Mouse (Mus musculus) embryonic facial prominence, embryonic 14.5 days (tissue): Measurements from ENCODE around the gene Ap2b1. TPM values are rescaled to one million over a fixed set of nuclear protein-coding genes. Genes with fewer than 3 reads are reported as not detected.
A peak's percentile ranks its signal among the peaks of the same experiment; 100 is the strongest.

Experiments
- ATAC-seq: fragments of 200-750 bp; cut with Nextera tagmentation; 2 replicates; pipeline ENCODE4 v1.8.0; 2017; ENCODE audit warnings: low read depth, moderate number of reproducible peaks, moderate TSS enrichment
- DNase-seq: peaks from one replicate; pipeline ENCODE4 v3.0.0-alpha.2; 2015; ENCODE audit warnings: low spot score
- H3K27ac ChIP-seq: fragments of 300-500 bp; sonication (generic); replicated peaks from 2 replicates; pipeline ENCODE4 v1.5.1; 2014; ENCODE audit warnings: low read depth, mild to moderate bottlenecking, low read length, moderate library complexity
- H3K27me3 ChIP-seq: fragments of 300-500 bp; sonication (generic); replicated peaks from 2 replicates; pipeline ENCODE4 v1.6.1; 2014; ENCODE audit warnings: low read length; ENCODE audit not compliant: control insufficient read depth, insufficient read depth
- H3K36me3 ChIP-seq: fragments of 300-500 bp; sonication (generic); 2 replicates; pipeline ENCODE4 v1.6.1; 2014; ENCODE audit warnings: low read length, mixed read lengths; ENCODE audit not compliant: control insufficient read depth, insufficient read depth
- H3K4me1 ChIP-seq: fragments of 300-500 bp; sonication (generic); 2 replicates; pipeline ENCODE4 v1.6.1; 2014; ENCODE audit warnings: antibody characterized with exemption, low read length; ENCODE audit not compliant: control insufficient read depth, insufficient read depth
- H3K4me2 ChIP-seq: fragments of 300-500 bp; sonication (generic); 2 replicates; pipeline ENCODE4 v1.6.1; 2014; ENCODE audit warnings: low read depth, mild to moderate bottlenecking, low read length, moderate library complexity, mixed read lengths
- H3K4me3 ChIP-seq: fragments of 300-500 bp; sonication (generic); 2 replicates; pipeline ENCODE4 v1.5.1; 2014; ENCODE audit warnings: low read depth, mild to moderate bottlenecking, low read length
- H3K9ac ChIP-seq: fragments of 300-500 bp; sonication (generic); 2 replicates; pipeline ENCODE4 v1.6.1; 2014; ENCODE audit warnings: low read depth, mild to moderate bottlenecking, low read length, moderate library complexity, mixed read lengths
- H3K9me3 ChIP-seq: fragments of 300-500 bp; sonication (generic); 2 replicates; pipeline ENCODE4 v1.6.1; 2016; ENCODE audit warnings: low read length; ENCODE audit not compliant: control insufficient read depth
- WGBS: fragments of 180-500 bp; shearing (Covaris S2); extraction: QIAGEN DNeasy Blood & Tissue Kit; methylation state at CpG from one replicate; pipeline ENCODE4 v1.1.7; 2014; 5-methylcytosine and 5-hydroxymethylcytosine counted together
- polyA plus RNA-seq: library from polyadenylated mRNA; unstranded; fragments of >200 nt; fragmentation: Nextera tagmentation; extraction: Ambion mirVana; gene quantifications from 2 replicates; pipeline ENCODE4 v1.2.1, GENCODE M21; 2014

The Ap2b1 gene
- polyA plus RNA-seq, 1 experiment from 2014 or later: 65.5 TPM

DNA sequence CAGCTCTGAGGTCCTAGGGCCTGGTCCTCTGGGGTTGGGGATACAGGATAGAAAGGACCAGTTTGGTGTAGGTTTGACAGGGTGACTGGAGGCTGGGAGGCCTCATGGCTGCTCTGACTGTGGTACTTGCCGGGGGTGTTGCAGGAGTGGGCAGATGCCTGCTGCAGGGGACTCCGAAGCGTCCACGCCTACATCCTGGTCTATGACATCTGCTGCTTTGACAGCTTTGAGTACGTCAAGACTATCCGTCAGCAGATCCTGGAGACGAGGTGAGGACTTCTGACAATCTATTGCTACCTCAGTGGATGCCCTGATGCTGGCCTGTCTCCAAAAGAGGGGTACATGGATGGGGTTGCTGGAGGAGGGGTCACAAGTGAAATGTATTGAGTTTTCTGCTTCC lies 118.9 kb downstream of the Ap2b1 start:
- Histone ChIP-seq H3K36me3 (no peaks in the 10 kb centered on the region), H3K9ac (no peak overlapping the region), H3K4me1 (no peaks in the 10 kb centered on the region), H3K9me3 (no peaks in the 10 kb centered on the region), H3K27ac (no peak overlapping the region), H3K4me3 (no peak overlapping the region), H3K27me3 (peaks cover 40% of the 10 kb centered on the region), H3K4me2 (no peak overlapping the region)
- no peak for DNase-seq
- no peak for ATAC-seq
- WGBS: 76% methylated on average over 7 of the region's 7 CpGs

DNA sequence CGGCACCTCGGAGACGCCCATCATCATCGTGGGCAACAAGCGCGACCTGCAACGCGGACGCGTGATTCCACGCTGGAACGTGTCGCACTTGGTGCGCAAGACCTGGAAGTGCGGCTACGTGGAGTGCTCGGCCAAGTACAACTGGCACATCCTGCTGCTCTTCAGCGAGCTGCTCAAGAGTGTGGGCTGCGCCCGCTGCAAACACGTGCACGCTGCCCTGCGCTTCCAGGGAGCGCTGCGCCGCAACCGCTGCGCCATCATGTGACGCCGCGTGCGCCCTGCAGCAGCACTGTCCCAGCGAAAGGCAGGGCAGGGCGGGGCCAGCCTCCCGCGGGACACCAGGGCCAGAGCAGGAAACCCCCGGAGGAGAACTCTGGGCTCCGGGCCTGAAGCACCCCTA lies 119.7 kb downstream of the Ap2b1 start:
- Histone ChIP-seq H3K36me3 (no peaks in the 10 kb centered on the region), H3K27me3 (peaks cover 40% of the 10 kb centered on the region), H3K9me3 (no peaks in the 10 kb centered on the region), H3K4me2 (no peak overlapping the region), H3K9ac (no peak overlapping the region), H3K4me3 (no peak overlapping the region), H3K27ac (no peak overlapping the region), H3K4me1 (no peaks in the 10 kb centered on the region)
- DNase-seq (peak; percentile 18), ATAC-seq (0 out of 2 replicates have a peak, but pooled peaks have one; percentile 28)
- 7% methylated on average over 34 of the region's 38 CpGs for WGBS

DNA sequence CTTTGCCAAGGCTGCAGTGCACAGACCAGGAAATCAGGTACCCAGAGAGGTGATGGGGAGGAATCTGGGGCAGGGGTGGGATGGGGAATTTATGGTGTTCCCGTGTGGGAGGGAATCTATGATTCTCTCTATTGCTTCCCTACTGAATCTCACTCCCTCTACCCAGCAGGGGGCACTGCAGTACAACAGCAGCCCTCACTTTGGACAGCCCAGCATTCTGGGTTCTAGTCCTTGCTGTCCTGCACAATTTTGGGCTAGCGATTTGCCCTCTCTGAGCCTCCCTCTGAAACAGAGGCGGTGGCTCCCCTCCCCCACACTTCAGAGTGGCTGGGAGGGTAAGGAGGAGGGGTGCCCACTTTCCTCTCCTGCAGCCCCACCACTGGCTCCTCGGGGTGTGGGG lies 121.5 kb downstream of the Ap2b1 start:
- Histone ChIP-seq H3K36me3 (no peaks in the 10 kb centered on the region), H3K27ac (no peak overlapping the region), H3K4me1 (no peaks in the 10 kb centered on the region), H3K4me3 (no peak overlapping the region), H3K9ac (no peak overlapping the region), H3K27me3 (peaks cover 40% of the 10 kb centered on the region), H3K4me2 (no peak overlapping the region), H3K9me3 (no peaks in the 10 kb centered on the region)
- 32% methylated on average over 4 of the region's 4 CpGs for WGBS
- DNase-seq (no peak), ATAC-seq (no peak)

DNA sequence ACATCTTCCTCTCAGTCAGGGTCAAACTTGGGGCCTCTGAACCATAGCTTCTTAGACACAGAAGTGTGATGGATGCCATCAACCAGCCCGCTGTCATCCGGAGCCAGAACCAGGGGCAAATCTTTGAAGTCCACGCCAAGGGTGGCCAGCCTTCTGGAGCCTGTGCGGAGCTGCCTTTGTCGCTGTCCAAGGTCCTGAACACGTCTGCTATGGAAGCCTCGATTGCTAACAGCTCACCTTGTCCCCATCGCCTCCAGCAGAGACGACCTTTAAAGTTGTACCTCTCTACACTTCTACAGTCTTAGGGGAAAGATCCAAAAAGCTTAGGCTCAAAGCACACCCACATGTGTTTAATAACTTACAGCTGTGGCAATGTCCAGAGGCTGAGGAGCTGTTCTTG lies 122.5 kb downstream of the Ap2b1 start:
- Histone ChIP-seq H3K27ac (no peak overlapping the region), H3K27me3 (peaks cover 40% of the 10 kb centered on the region)
- no peak for ATAC-seq

DNA sequence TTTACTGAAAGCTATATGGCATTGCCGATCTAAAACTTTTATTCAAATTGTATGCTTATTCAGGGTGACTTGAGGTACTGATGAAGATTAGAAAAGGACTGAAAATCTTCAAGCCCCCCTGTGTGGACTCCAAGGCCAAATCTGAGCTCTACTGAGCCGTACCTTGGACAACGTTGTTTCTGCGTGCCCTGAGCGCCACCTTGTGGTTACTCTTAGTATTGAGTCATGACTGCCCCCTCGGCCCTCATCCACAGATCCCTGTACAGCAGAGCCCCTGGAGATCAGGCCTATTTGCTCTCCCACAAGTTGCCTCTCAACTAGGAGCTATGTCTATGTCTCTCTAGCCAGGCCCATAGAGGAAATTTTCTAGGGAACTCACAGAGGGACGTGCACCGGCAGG lies 125.9 kb downstream of the Ap2b1 start:
- ATAC-seq: peak; percentile 19; the same call in 1 of the 2 replicates

More for the DNA sequence above, 122.5 kb downstream of the Ap2b1 start:
- Histone ChIP-seq H3K9ac (no peak overlapping the region), H3K4me3 (no peak overlapping the region), H3K9me3 (no peaks in the 10 kb centered on the region), H3K36me3 (no peaks in the 10 kb centered on the region), H3K4me2 (no peak overlapping the region), H3K4me1 (no peaks in the 10 kb centered on the region)
- DNase-seq: peak; percentile 81
- 0% methylated on average over 9 of the region's 9 CpGs for WGBS

DNA sequence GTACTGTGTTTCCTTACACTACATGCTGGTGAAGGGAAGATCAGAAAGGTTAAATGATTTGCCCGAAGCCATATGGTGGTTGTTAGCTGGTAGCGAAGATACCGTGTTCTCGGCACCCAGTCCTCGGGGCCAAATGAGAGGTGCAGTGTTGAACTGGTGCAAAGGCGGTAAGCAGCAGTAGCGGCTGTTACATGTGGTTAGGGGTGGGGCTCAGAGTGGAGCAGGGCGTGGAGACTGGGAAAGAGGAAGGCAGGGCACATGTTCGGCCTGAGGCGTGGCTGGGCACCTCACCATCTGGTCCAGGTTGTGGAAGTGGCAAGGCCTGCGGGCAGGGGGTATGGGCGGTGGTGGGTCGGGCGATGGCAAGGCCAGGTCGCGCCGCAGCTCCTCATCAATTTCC lies 128.1 kb downstream of the Ap2b1 start:
- ATAC-seq (no peak), DNase-seq (no peak)
- Histone ChIP-seq H3K27ac (no peak overlapping the region), H3K4me3 (no peak overlapping the region), H3K9ac (no peak overlapping the region), H3K27me3 (peaks cover 16% of the 10 kb centered on the region), H3K9me3 (no peaks in the 10 kb centered on the region), H3K4me1 (no peaks in the 10 kb centered on the region), H3K36me3 (no peaks in the 10 kb centered on the region), H3K4me2 (no peak overlapping the region)
- 28% methylated on average over 16 of the region's 17 CpGs for WGBS

More for the DNA sequence above, 125.9 kb downstream of the Ap2b1 start:
- Histone ChIP-seq H3K4me1 (no peaks in the 10 kb centered on the region), H3K9me3 (no peaks in the 10 kb centered on the region), H3K27ac (no peak overlapping the region), H3K4me2 (no peak overlapping the region), H3K4me3 (no peak overlapping the region), H3K9ac (no peak overlapping the region), H3K27me3 (peaks cover 35% of the 10 kb centered on the region), H3K36me3 (no peaks in the 10 kb centered on the region)
- peak; percentile 50 for DNase-seq
- 6% methylated on average over 8 of the region's 8 CpGs for WGBS

DNA sequence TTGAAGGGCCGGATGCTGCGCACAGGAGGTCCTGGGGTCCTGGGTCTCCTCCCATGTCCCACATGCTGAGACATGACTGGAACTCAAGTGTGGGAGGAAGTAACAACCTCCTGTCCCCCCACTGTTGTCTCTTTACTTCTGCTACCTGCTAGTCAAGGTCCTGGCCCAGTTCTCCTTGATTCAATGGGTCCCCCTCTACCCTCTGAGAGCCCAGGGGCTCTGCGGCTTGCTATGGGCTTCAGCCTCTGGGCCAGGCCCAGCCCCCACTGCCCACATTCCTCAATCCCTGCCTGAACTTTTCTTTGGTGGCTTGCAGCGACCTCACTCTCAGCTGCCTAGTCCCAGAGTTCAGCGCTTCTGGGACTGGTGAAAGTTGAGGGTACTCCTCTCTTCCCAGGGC lies 130.5 kb downstream of the Ap2b1 start, which contains the start of gene Gas2l2:
Gene Gas2l2 (minus strand): TSS at position 101 of the 400 bp plus-strand sequence.
- peaks cover 14% of the 10 kb centered on the region for H3K27me3 ChIP-seq
- peak within 1 kb of the TSS; percentile 18; the same call in 1 of the 2 replicates for H3K4me2 ChIP-seq

DNA sequence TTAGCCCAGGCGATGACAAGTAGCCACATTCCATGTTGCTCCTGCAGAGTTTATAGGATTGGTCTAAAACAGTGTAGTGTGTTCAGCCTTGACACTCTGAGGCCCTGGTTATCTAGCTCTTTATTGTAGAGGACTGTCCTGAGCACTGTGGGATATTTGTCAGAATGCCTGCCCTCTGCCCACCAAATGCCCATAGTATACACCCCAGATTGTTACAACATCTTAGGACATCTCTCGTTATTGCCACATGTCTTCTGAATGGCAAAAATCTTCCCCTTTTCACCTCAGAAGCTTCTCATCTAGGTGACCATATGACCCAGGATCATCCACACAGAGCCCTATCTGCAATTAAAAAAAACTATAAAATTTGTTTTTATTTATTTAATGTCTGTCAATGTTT lies 133.7 kb downstream of the Ap2b1 start:
- DNase-seq (no peak), ATAC-seq (no peak)
- no peaks in the 10 kb centered on the region for H3K4me1 ChIP-seq
- H3K4me2 ChIP-seq: no peak overlapping the region
- H3K27me3 ChIP-seq: peaks cover 8% of the 10 kb centered on the region
- H3K36me3 ChIP-seq: no peaks in the 10 kb centered on the region
- no peak overlapping the region for H3K4me3 ChIP-seq
- H3K9ac ChIP-seq: no peak overlapping the region
- H3K9me3 ChIP-seq: no peaks in the 10 kb centered on the region
- 76% methylated on average over 2 of the region's 2 CpGs for WGBS
- no peak overlapping the region for H3K27ac ChIP-seq

More for the DNA sequence above, 130.5 kb downstream of the Ap2b1 start, which contains the start of gene Gas2l2:
- Histone ChIP-seq H3K4me1 (no peaks in the 10 kb centered on the region), H3K36me3 (no peaks in the 10 kb centered on the region), H3K27ac (no peak within 1 kb of the TSS), H3K4me3 (no peak within 1 kb of the TSS), H3K9ac (no peak within 1 kb of the TSS), H3K9me3 (no peaks in the 10 kb centered on the region)
- ATAC-seq (no peak), DNase-seq (no peak)
- 59% methylated on average over 5 of the region's 5 CpGs for WGBS

DNA sequence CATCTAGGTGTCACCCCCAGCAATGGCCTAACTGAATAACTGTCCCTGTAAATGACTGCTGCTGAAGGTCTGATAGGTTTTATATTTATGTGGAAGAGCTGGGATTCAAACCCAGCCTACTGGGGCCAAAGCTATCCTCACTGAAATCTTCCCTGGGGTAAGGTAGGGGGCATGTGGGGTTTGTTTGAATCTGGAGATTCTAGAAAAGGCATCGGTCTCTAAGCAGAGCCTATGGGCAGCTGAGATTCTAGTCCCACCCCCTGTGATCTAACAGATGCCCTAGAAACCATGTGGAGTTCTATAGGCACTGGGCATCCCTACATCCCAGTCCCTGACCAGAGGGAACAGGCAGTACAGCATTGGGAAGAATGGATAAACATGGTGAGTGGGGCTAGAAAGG lies 138.6 kb downstream of the Ap2b1 start, which contains the start of gene 1700020L24Rik:
Gene 1700020L24Rik (plus strand): TSS at position 301 of the 400 bp plus-strand sequence.
- no peaks in the 10 kb centered on the region for H3K36me3 ChIP-seq
- no peaks in the 10 kb centered on the region for H3K9me3 ChIP-seq
- ATAC-seq (no peak), DNase-seq (no peak)
- no peak within 1 kb of the TSS for H3K4me3 ChIP-seq
- H3K4me1 ChIP-seq: no peaks in the 10 kb centered on the region
- no peak within 1 kb of the TSS for H3K27ac ChIP-seq
- no peak within 1 kb of the TSS for H3K4me2 ChIP-seq
- H3K27me3 ChIP-seq: peaks cover 19% of the 10 kb centered on the region
- no peak within 1 kb of the TSS for H3K9ac ChIP-seq
- 80% methylated on average over 1 of the region's 1 CpGs for WGBS
